Mouse (Mus musculus) spleen, postnatal 4 days (tissue): ENCODE data around the gene St14.

Source experiments
- DNase-seq, 2 experiments: peaks; one replicate each; pipeline ENCODE4 v3.0.0; 2022; ENCODE audit warnings: low spot score in 2 of 2

Gene St14

GRCm38 (mm10) chr9:31122464-31123030 lies 9.1 kb downstream of the St14 start:
- DNase-seq, result no peak

- no peak for DNase-seq
Observed at GRCm38 (mm10) chr9:31120533-31120915, 11.1 kb downstream of the St14 start.

- DNase-seq, result no peak
Observed at GRCm38 (mm10) chr9:31119882-31120532, 11.6 kb downstream of the St14 start.

DNA sequence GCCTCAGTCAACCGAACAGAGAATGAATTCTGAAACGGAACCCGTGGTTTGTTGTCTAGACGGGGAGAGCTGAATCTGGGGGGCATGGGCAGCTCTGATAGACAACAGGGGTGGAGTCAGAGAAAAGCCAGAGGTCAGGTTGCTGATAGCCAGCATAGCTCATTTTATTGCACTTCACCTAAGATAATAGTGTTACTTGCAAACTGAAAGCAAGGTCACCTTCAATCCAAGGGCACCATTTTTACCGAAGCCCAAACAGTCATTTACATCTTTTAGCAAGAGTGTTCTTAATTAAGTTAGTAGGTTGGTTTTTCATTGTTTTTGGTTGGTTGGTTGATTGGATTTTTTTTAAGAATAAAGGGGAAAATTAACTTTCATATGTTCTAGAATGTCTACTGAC lies 12.2 kb downstream of the St14 start:
- no peak for DNase-seq

DNA sequence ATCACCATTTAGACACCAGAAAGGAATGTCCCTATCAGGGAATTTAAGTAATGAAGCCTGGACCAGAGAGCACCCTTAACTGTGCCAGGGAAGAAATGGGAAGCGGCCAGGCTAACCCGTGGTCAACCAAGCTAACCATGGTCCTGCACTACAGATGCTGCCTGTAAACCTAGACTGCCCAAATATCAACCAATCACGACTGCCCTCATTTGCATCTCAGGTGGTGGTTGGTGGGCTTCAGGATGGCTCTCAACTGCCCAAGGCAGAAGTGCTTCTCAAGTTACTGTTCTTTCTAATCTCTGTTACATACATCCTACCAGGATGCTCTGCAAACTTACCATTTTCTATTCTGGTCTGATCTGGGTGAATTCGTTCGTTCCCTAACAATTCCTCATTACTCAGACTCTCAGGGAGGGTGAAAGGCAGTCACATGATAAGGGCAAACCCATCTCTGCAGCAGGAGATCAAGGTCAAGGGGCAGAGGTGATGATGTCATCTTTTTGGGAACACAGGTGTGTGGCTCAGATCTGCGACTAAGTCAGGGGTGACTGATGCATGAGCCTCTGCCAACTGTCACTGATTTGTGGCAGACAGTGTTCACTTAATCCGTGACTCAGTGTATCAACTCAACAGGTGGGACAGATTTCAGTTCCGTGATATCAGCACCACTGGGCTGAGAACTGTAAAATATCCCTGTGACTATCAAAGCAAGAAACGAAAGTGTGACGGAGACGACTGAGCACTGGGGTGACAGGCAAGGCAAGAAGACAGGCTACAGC lies 12.9 kb downstream of the St14 start:
- no peak for DNase-seq

DNA sequence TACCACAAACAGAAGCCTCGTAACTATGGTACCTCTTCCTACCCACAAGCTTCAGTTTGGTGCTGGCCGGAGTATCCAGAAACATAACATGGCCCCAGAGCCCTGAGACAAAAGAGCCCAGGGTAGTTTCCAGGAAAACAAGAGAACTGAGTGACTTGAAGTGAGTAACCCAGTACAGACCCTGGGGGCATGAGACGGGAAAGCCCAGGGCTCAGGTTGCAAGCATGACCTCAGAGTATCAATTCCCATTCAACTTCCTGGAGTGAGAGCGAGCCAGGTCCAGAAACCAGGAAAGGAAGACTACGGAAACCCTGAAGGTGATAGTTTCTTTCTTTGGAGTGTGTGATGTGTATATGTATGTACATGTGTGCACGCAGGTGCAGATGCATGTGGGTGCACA lies 14.2 kb downstream of the St14 start:
- DNase-seq, result no peak

DNA sequence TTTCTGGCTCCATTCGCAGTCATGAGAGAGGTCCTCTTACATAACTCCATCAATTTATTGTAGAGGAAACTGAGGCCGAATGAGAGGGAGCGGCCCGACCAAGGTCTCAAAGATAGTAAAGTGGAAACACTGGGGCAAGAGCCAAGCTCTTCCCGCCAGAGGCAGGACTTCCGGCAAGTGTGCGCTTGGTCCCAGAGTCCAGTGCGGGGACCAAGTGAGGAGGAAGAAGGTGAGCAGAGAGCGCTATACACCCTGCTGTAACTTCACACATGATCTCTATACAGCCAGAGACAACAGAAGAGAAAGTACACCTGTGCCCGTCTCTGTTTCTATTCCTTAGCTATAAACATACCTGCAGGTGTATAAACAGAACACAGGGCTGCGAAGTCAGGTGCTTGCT lies 14.6 kb downstream of the St14 start:
- no peak for DNase-seq

GRCm38 (mm10) chr9:31115586-31115985 lies 16.1 kb downstream of the St14 start:
- DNase-seq, result no peak

- no peak for DNase-seq
Observed at GRCm38 (mm10) chr9:31108464-31108863, 23.2 kb downstream of the St14 start.

DNA sequence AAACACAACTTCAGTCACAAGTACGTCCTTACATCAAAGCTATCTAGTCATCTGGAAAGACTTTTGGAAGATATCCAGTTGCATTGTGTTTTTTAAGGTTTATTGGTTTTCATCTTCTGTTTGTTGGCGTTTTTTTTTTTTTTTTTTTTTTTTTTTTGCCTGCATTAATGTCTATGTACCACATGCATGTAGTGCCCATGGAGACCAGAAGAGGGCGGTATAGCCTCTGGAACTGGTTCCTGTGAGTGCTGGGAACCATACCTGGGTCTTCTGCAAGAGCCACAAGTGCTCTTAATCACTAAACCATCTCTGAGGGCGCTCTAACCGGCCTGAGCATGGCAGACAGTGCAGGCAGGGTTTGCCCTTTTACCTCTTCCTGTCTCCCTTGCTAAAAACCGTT lies 33.5 kb downstream of the St14 start:
- DNase-seq, result no peak

GRCm38 (mm10) chr9:31097088-31098082 lies 34.3 kb downstream of the St14 start:
- no peak for DNase-seq

DNA sequence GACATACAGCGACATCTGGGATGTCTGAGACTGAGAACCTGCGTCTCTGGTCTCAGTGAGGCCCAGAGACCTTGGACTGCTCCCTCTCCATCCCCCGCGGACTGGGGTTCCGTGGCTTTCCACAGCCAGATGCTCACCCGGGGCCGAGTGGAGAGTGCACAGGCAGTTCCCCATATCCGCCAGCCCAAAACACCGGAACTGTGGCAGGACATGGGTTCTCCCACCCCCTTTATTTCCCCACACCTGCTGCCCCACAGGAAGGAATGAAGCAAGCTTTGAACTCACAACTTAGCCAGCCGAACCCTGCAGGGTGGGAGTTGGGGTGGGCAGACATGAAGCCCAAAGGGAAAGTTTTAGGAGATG lies 38.8 kb downstream of the St14 start:
- DNase-seq, result peak in 1 of 2 experiments; percentile 8

DNA sequence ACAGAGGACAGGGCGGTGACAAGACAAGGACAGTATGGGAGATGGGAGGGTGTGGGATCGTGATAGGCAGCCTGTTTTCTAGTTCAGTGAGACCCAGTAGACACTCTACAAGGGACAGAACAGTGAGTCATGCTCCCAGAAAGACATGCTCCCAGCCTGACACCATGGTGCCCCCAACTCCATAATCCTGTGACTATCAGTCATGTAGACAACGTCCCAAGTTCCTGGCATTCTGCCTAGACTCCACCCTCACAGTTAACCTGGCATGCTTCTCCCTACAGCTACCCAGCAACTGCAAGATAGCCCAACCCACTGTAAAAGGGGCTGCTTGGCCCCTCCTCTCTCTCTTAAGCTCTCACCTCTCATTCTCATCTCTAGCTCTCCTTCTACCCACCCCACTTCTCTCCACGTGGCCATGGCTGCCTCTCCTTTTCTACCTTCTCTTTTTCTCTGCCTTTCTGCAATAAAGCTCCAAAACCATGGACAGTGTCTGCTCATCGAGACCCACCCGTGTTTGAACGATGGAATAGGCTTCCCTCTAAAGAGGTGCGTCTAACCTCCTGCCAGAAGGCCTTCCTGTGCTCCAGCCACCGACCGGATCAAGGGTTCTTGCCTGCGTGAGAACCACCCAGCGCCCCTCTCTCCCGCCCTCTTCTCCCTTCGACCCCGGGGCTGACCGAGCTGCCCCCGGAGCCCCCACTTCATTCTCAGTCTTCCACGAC lies 39.4 kb downstream of the St14 start:
- peak; percentile 7 to 58 for DNase-seq

DNA sequence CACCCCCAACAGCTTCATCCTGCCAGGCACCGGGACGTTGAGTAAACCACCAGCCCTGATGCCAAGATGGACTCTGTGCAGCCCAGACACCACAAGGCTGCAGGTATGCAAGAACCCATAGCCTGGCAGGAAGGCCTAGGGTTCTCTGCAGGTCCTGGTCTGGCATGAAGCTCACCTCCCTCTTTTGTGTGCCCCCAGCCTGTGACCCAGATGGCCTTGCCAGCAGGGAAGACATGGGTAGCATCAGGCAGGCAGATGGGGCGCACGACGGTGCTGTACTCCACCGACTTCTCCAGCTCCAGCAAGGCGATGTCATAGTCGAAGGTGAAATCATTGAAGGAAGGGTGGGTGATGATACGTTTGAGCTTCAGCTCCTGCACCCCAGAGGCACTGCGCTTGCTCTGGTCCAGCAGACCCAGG lies 40.5 kb downstream of the St14 start:
- DNase-seq, result peak; percentile 8 to 57

DNA sequence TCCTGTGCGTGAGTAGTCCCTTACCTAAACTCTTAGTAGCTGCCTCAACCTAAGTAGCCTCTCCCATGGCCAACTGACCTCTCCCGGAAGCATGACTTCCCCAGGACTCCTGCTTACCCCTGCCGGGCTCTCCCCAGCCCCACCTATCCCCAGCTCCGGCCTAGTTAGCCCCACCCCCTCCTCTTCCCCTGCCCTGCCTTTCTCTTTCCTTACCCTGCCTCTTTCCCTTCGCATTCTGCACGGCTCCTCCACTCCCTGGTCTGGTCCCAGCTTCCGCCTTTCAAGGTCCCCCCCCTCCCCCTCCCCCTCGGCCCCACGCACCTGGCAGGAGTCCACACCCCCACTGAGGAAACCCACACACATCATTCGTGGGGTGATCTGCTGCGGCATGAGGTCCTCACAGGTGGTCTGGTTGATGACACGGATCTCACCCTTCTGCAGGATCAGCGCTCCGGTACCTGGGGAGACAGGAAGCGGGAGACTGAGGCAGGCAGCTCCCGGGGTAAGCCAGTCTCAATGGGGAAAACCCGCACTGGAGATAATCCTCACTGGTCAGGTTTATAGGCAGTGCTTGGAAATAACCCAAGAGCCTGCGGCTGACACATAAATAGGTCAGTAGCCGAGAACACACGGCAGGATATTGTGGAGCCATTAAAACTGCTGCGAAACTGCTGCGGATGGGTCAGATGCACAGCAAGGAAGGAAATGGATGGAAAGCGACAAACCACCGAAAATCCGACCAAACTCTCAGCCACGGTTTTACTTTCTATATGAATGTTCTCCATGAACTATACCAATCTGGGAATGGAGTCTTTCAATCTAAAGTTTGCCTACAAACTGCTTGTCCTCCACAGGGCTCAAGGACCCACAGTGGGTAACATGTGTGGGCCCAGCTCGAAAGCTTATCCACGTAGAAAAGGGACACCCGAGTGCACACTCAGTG lies 41.3 kb downstream of the St14 start:
- DNase-seq, result peak; percentile 11 to 54

- peak; percentile 7 to 53 for DNase-seq
Observed at GRCm38 (mm10) chr9:31089541-31089940, 42.1 kb downstream of the St14 start.

- peak; percentile 7 to 49 for DNase-seq
Observed at GRCm38 (mm10) chr9:31088883-31089282, 42.8 kb downstream of the St14 start.

DNA sequence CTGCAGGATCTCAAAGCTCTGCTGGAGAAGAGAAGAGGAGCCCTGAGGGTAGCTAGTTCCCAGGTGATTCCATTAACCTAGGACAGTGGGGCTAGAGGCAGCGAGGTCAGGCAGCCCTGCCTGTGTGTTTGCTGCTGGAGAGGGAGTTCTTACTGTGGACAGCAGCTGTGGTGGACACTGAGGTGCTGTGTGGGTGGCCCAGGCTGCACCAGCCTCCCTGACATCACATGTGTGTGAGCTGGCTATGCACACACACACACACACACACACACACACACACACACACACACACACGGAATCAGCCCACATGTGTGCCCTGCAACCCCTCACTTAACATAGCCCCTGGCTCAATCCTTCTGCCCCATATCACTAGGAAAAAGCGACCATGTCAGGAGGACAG lies 43.5 kb downstream of the St14 start:
- DNase-seq, result peak in 1 of 2 experiments; percentile 48

DNA sequence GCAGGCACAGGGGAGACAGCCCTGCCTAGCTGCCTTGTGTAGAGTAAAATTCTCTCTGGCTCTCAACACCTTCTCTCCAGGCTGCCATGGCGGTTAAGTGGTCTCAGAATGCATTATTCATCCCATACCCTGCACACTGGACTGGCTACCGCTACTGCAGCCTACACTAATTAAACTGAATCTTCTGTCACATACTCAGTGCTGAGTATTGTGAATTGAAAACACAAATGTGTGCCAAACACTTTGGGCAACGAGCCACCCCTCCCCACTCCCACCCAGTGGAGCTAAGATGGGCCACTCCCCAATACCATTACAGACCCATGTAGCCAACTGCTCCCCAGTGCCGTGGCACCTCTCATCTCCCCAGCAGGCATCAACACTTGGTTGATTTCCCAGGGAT lies 44.2 kb downstream of the St14 start:
- peak; percentile 9 to 48 for DNase-seq

DNA sequence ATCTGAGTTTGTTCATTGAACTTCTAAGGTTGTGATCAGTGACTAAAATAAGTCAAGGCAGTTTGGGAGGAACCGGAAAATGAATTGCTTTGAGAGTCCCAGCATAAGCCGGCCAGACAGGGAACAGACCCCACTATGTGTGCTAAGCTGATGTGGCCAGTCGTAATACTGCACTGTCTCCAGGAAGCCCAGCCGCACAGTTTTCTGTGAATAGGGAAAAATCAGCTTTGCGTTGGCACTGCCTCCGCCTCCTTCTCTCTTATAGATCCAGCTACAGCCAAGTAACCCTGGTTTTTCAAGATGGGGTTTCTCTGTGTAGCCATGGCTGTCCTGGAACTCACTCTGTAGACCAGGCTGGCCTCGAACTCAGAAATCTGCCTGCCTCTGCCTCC lies 44.9 kb downstream of the St14 start:
- DNase-seq, result peak in 1 of 2 experiments; percentile 53
